Mouse (Mus musculus) liver, embryonic 14.5 days (tissue): ENCODE data around the gene Rfx2. TPM values are rescaled to one million over a fixed set of nuclear protein-coding genes. Genes with fewer than 3 reads are reported as not detected.

Experiments
- ATAC-seq: fragments of 200-750 bp; cut with Nextera tagmentation; 2 replicates; pipeline ENCODE4 v1.8.0; 2017; ENCODE audit warnings: moderate number of reproducible peaks, mild to moderate bottlenecking, moderate library complexity; ENCODE audit not compliant: insufficient read depth
- DNase-seq, 3 experiments: peaks; one replicate each; pipeline ENCODE4 v3.0.0-alpha.2; 2012 to 2013; ENCODE audit warnings: low read depth in 3 of 3, low spot score in 3 of 3
- H3K27ac ChIP-seq: fragments of 300-500 bp; sonication (generic); 2 replicates; pipeline ENCODE4 v1.5.1; 2014; ENCODE audit warnings: moderate library complexity, mild to moderate bottlenecking, control low read depth, inconsistent platforms
- H3K27me3 ChIP-seq: fragments of 300-500 bp; sonication (generic); 2 replicates; pipeline ENCODE4 v1.6.1; 2014; ENCODE audit warnings: mild to moderate bottlenecking, low read length, moderate library complexity; ENCODE audit not compliant: control insufficient read depth, insufficient read depth
- H3K36me3 ChIP-seq: fragments of 300-500 bp; sonication (generic); replicated peaks from 2 replicates; pipeline ENCODE4 v1.6.1; 2014; ENCODE audit warnings: low read depth; ENCODE audit not compliant: control insufficient read depth, insufficient read depth
- H3K4me1 ChIP-seq, 2 experiments: fragments of 200-500 bp in 1 of 2; fragments of 300-500 bp in 1 of 2; sonication (generic) in 1 of 2; replicated peaks; 2 replicates each; pipeline ENCODE4 v1.6.1; 2012 to 2014; ENCODE audit warnings: antibody characterized with exemption in 1 of 2, inconsistent platforms in 1 of 2, low read length in 1 of 2; ENCODE audit not compliant: control insufficient read depth in 2 of 2, insufficient read depth in 2 of 2
- H3K4me2 ChIP-seq: fragments of 300-500 bp; sonication (generic); 2 replicates; pipeline ENCODE4 v1.6.1; 2014; ENCODE audit warnings: low read depth, mild to moderate bottlenecking, control low read depth, moderate library complexity
- H3K4me3 ChIP-seq, 2 experiments: fragments of 200-500 bp in 1 of 2; fragments of 300-500 bp in 1 of 2; sonication (generic) in 1 of 2; 2 replicates each; pipeline ENCODE4 v1.5.1; 2012 to 2014; ENCODE audit warnings: low read depth in 2 of 2, low read length in 2 of 2, mild to moderate bottlenecking in 2 of 2, control low read depth in 1 of 2, inconsistent platforms in 1 of 2, moderate library complexity in 1 of 2; ENCODE audit not compliant: insufficient read depth in 1 of 2
- H3K9ac ChIP-seq: fragments of 300-500 bp; sonication (generic); replicated peaks from 2 replicates; pipeline ENCODE4 v1.6.1; 2014; ENCODE audit warnings: mild to moderate bottlenecking, control low read depth, moderate library complexity
- H3K9me3 ChIP-seq: fragments of 300-500 bp; sonication (generic); 2 replicates; pipeline ENCODE4 v1.6.1; 2016; ENCODE audit warnings: low read length, mixed read lengths; ENCODE audit not compliant: control insufficient read depth
- CTCF ChIP-seq: IDR thresholded peaks from 2 replicates; pipeline ENCODE4 v1.5.1; 2016; ENCODE audit warnings: antibody characterized with exemption, low read depth, control low read depth
- EP300 ChIP-seq: IDR thresholded peaks from 2 replicates; pipeline ENCODE4 v1.6.1; 2016; ENCODE audit warnings: antibody characterized with exemption, low read depth
- WGBS: fragments of 180-500 bp; shearing (Covaris S2); extraction: QIAGEN DNeasy Blood & Tissue Kit; methylation state at CpG from one replicate; pipeline ENCODE4 v1.1.7; 2014; ENCODE audit not compliant: insufficient replicate concordance; 5-methylcytosine and 5-hydroxymethylcytosine counted together
- polyA plus RNA-seq, 2 experiments: library from polyadenylated mRNA; depleted of rRNA in 1 of 2; stranded (reverse) in 1 of 2; unstranded in 1 of 2; fragments of >200 nt; fragmentation: Nextera tagmentation in 1 of 2; extraction: Ambion mirVana in 1 of 2; gene quantifications; 2 replicates each; pipeline versions ENCODE4 v1.2.1 to v1.2.3; 2012 to 2014

The Rfx2 gene
- polyA plus RNA-seq, 2 experiments = 6.8 to 10.7 TPM

DNA sequence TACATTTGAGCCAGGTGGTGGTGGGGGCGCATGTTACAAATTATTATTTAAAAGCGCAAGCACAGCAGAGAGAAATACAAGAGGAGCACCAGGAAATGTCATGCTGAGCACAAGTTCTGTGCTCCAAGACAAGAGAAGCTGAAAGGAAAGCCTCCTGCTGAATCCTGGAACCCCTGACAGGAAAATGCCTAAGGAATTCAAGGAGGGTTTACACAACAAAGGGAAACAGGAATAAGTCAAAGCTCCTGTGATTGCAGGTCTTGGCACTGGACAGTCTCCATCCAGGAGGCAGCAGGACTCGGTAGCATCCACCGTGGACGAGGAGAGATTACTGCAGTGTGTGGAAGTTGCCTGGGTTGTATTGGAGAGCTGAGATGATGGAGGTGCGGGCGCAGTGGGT lies 35.3 kb upstream of the Rfx2 start:
- TF ChIP-seq EP300 (no peak), CTCF (no peak)
- H3K4me1 ChIP-seq = peaks cover 0 to 4% of the 10 kb centered on the region in 2 experiments; a peak in 1 of 4 replicates
- no peaks in the 10 kb centered on the region for H3K27me3 ChIP-seq
- no peaks in the 10 kb centered on the region for H3K36me3 ChIP-seq
- DNase-seq (no peak), ATAC-seq (no peak)
- no peak overlapping the region for H3K4me2 ChIP-seq
- no peak overlapping the region for H3K9ac ChIP-seq
- H3K4me3 ChIP-seq = no peak overlapping the region
- H3K27ac ChIP-seq = no peak overlapping the region
- whole genome bisulfite sequencing = 70% methylated on average over 7 of the region's 7 CpGs
- H3K9me3 ChIP-seq = no peaks in the 10 kb centered on the region; the same call in 1 of the 2 replicates

DNA sequence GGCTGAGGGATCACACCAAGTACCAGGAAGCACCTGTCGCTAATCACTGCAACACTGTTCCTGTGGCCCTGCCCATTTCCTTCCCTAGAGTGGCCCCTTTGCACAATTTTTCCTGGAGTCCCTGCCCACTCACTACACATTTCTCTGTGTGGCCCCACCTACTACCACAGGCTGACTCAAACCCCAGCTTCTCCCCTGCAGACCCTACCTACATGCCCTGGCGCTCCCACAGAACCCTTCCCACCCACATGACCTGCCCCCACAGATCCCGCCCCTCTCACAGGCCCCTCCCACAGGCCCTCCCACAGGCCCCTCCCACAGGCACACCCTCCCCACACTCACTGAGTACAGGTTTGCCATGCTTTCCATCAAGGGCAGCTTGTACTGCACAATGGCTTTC lies 30.4 kb upstream of the Rfx2 start:
- Histone ChIP-seq H3K4me3 (no peak overlapping the region), H3K4me2 (no peak overlapping the region), H3K9ac (no peak overlapping the region), H3K36me3 (no peaks in the 10 kb centered on the region), H3K27me3 (no peaks in the 10 kb centered on the region), H3K4me1 (peaks cover 0 to 4% of the 10 kb centered on the region in 2 experiments; a peak in 1 of 4 replicates), H3K27ac (no peak overlapping the region), H3K9me3 (no peaks in the 10 kb centered on the region)
- DNase-seq = peak in 2 of 3 experiments; percentile 9 to 17
- 7% methylated on average over 3 of the region's 3 CpGs for WGBS
- TF ChIP-seq EP300 (no peak), CTCF (no peak)
- ATAC-seq = peak; percentile 62

DNA sequence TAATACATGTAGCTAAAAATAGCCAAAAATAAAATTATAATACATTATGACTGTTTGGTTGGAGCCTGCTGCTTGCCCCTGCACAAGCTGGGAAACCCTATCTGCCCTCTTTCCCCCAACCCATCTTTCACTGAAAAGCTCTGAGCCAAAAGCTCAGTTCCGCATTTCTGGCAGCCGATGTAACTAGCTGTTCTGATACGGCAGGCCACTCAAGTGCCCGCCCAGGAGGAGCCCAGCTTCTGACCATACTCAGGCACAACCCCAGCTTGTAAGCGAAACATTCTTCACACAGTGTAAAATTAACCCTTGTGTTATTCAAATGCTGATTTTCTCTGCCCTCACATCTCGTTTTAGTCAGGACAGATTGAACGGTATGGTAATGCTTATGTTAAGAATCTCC lies 28.1 kb upstream of the Rfx2 start:
- ATAC-seq (no peak), DNase-seq (no peak)
- Histone ChIP-seq H3K4me1 (peaks cover 0 to 4% of the 10 kb centered on the region in 2 experiments; a peak in 1 of 4 replicates), H3K27me3 (no peaks in the 10 kb centered on the region), H3K4me2 (no peak overlapping the region), H3K36me3 (no peaks in the 10 kb centered on the region), H3K9me3 (no peaks in the 10 kb centered on the region), H3K9ac (no peak overlapping the region), H3K27ac (no peak overlapping the region), H3K4me3 (no peak overlapping the region)
- TF ChIP-seq EP300 (no peak), CTCF (no peak)
- 31% methylated on average over 7 of the region's 7 CpGs for WGBS

DNA sequence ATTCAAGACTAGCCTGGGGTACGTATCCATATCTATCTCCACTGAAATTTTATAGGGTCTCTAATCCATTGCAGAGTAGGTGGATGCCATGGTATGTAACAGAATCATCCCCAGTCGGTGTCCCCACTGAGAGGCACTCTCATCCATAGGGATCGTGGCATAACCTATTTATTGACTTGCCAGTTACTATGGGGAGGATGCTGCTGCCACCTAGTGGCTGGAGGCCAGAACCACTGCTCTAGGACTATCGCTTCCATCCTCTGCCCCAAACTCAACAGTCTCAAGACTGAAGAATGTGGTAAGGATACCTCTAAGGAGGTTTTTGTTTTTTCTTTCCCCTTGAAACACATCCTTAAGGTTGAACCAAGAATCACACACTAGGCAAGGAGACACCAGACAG lies 27.4 kb upstream of the Rfx2 start:
- peak; percentile 43 to 57 (median 49) for DNase-seq
- ATAC-seq = no peak
- no peak overlapping the region for H3K27ac ChIP-seq

DNA sequence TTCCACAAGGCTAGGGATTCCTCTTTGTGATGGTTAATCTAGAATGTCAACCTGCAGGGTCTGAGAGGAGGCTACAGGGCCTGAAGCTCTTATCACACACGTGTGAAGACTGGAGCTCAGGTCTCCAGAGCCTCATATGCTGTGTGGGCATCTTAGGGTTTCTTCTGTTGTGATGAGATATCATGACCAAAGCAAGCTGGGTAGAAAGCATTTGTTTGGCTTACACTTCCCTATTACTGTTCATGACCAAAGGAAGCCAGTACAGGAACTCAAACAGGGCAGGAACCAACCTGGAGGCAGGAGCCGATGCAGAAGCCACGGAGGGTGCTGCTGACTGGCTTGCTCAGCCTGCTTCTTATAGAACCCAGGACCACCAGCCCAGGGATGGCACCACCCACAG lies 24.6 kb upstream of the Rfx2 start:
- WGBS = 11% methylated on average over 3 of the region's 3 CpGs
- H3K27me3 ChIP-seq = no peaks in the 10 kb centered on the region
- no peak overlapping the region for H3K4me3 ChIP-seq
- H3K4me1 ChIP-seq = no peaks in the 10 kb centered on the region
- no peak overlapping the region for H3K9ac ChIP-seq
- ATAC-seq = no peak
- no peak for DNase-seq
- H3K36me3 ChIP-seq = no peaks in the 10 kb centered on the region
- H3K27ac ChIP-seq = no peak overlapping the region
- TF ChIP-seq CTCF (no peak), EP300 (no peak)
- no peaks in the 10 kb centered on the region for H3K9me3 ChIP-seq
- H3K4me2 ChIP-seq = no peak overlapping the region

More for the DNA sequence above, 27.4 kb upstream of the Rfx2 start:
- WGBS = 42% methylated on average over 4 of the region's 4 CpGs
- no peaks in the 10 kb centered on the region for H3K27me3 ChIP-seq
- H3K9me3 ChIP-seq = no peaks in the 10 kb centered on the region
- TF ChIP-seq CTCF (peak; percentile 97), EP300 (no peak)
- no peak overlapping the region for H3K4me3 ChIP-seq
- H3K9ac ChIP-seq = no peak overlapping the region
- peaks cover 0 to 4% of the 10 kb centered on the region in 2 experiments; a peak in 1 of 4 replicates for H3K4me1 ChIP-seq
- no peaks in the 10 kb centered on the region for H3K36me3 ChIP-seq
- H3K4me2 ChIP-seq = no peak overlapping the region
